ENCODE assay signal across 12 mouse cellular contexts in genomic region chr19:20529921-20530696, GRCm38 (mm10). TPM values are rescaled to one million over a fixed set of nuclear protein-coding genes. Genes with fewer than 3 reads are reported as not detected.
A peak's percentile ranks its signal among the peaks of the same experiment; 100 is the strongest.
DNase-seq lines count a peak whose midpoint lies in the region.
"Had no signal": no experiment of that assay in that cellular context is flagged by ENCODE, and none has a peak within 500 bp of the region (broad histone marks: within the 10 kb centered on the region; RNA-seq: fewer than 3 reads in every experiment).

No protein-coding gene starts in this region.

- peaks cover 6% of the 10 kb centered on the region for H3K4me1 ChIP-seq in heart, embryonic 10.5 days
- H3K4me1 ChIP-seq: embryonic facial prominence, embryonic 15.5 days; hindbrain, embryonic 12.5 days had no signal

- DNase-seq in heart, adult 9 months (ENCODE audit: low spot score in 2 of 2), result peak; percentile 42 to 45
- no peak for DNase-seq in heart, embryonic 10.5 days (ENCODE audit: low spot score)
- DNase-seq in urinary bladder, postnatal 25 days (ENCODE audit: low spot score), result peak; percentile 16
- no peak for DNase-seq in urinary bladder, adult 18-20 months (ENCODE audit: low spot score in 2 of 2)
- DNase-seq in kidney, adult 9 months, result peak; percentile 89
- DNase-seq in cerebellum, adult 18-20 months, result no peak
- no peak for DNase-seq in right cerebral cortex, postnatal 4 days
- DNase-seq: left cerebral cortex, postnatal 4 days; spleen, adult 18-20 months; thymus, adult 18-20 months had no signal

- H3K9me3 ChIP-seq in heart, embryonic 10.5 days, result no peaks in the 10 kb centered on the region
- H3K9me3 ChIP-seq: embryonic facial prominence, embryonic 15.5 days; hindbrain, embryonic 12.5 days had no signal

- H3K27me3 ChIP-seq in heart, embryonic 10.5 days (ENCODE audit: insufficient read depth, poor library complexity, severe bottlenecking), result no peaks in the 10 kb centered on the region
- H3K27me3 ChIP-seq: embryonic facial prominence, embryonic 15.5 days; hindbrain, embryonic 12.5 days had no signal

- H3K27ac ChIP-seq in heart, embryonic 10.5 days, result no peak overlapping the region
- H3K27ac ChIP-seq: embryonic facial prominence, embryonic 15.5 days; hindbrain, embryonic 12.5 days had no signal

- H3K4me3 ChIP-seq in heart, embryonic 10.5 days, result no peak overlapping the region
- H3K4me3 ChIP-seq: embryonic facial prominence, embryonic 15.5 days; hindbrain, embryonic 12.5 days had no signal

- 92% methylated on average over 1 of the region's 1 CpGs for WGBS in heart, embryonic 10.5 days

- H3K36me3 ChIP-seq in heart, embryonic 10.5 days, result no peaks in the 10 kb centered on the region
- H3K36me3 ChIP-seq: embryonic facial prominence, embryonic 15.5 days; hindbrain, embryonic 12.5 days had no signal

RNA-seq across cellular contexts. Expression of gene Aldh1a1, which starts 37.6 kb away (rescaled TPM):
- 9.7 and 10.4 TPM in 2 replicates for polyA plus RNA-seq in heart, embryonic 10.5 days (2016; fragmentation: Nextera tagmentation; extraction: Ambion mirVana)

Comparison
In these comparisons a context has a peak if more than half of its experiments do, and no peak if none do; other contexts are left out.
1. DNase-seq: peak in heart, adult 9 months (2 of 2), urinary bladder, postnatal 25 days (single experiment) and kidney, adult 9 months (single experiment); none in heart, embryonic 10.5 days (single experiment), urinary bladder, adult 18-20 months (0 of 2), cerebellum, adult 18-20 months (0 of 2) and right cerebral cortex, postnatal 4 days (single experiment).